Mouse (Mus musculus): Measurements from ENCODE around the gene Olah.

DNA sequence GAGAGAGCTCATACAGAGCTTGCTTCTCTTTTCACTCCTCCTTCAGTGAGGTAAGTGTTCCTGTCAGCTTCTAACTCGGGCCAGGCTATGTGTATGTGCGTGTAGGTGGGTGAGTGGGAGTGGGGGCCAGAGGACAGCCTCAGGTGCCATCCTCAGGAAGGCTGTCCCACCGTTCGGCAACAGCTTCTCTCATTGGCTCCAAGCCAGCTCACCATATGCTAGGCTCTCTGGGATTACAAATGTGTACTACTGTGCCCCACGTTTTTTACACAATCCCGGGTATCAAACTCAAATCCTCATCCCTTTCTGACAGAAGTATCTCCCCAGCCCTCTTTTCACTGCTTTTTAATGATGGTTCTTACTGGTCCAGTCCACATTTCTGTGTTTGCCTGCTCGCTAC, 47.2 kb upstream of the Olah start:
- no peak for TF ChIP-seq TAL1 (IDR thresholded peaks at IDR 0.05; ENCODE audit: low read length)
- TF ChIP-seq GATA1 (IDR thresholded peaks at IDR 0.05; ENCODE audit: low read length): no peak
